Mouse (Mus musculus) CH12.LX (cell line): Measurements from ENCODE around the gene Ovol3. TPM values are rescaled to one million over a fixed set of nuclear protein-coding genes. Genes with fewer than 3 reads are reported as not detected.
A peak's percentile ranks its signal among the peaks of the same experiment; 100 is the strongest.

Experiments used
- DNase-seq: peaks from one replicate; pipeline ENCODE4 v3.0.0-alpha.2; 2013; ENCODE audit errors: extremely low read depth
- H3K27ac ChIP-seq: 2 replicates; pipeline ENCODE4 v1.5.1; 2012; ENCODE audit warnings: low read depth, mild to moderate bottlenecking, control low read depth, moderate library complexity; ENCODE audit not compliant: insufficient read depth
- H3K27me3 ChIP-seq: replicated peaks from 2 replicates; pipeline ENCODE3; 2012; ENCODE audit warnings: inconsistent platforms
- H3K36me3 ChIP-seq, 2 experiments: replicated peaks in 1 of 2; 2 replicates each; pipeline versions ENCODE3 to v1.6.1; 2012; ENCODE audit warnings: inconsistent platforms in 1 of 2, low read length in 1 of 2, mild to moderate bottlenecking in 1 of 2, mixed read lengths in 1 of 2, moderate library complexity in 1 of 2; ENCODE audit not compliant: control insufficient read depth in 1 of 2, insufficient read depth in 1 of 2
- H3K4me1 ChIP-seq, 2 experiments: 2 replicates each; pipeline ENCODE4 v1.6.1; 2012; ENCODE audit warnings: inconsistent platforms in 1 of 2, moderate library complexity in 1 of 2; ENCODE audit not compliant: insufficient read depth in 2 of 2, control insufficient read depth in 1 of 2
- H3K4me2 ChIP-seq: 2 replicates; pipeline ENCODE4 v1.6.1; 2012; ENCODE audit warnings: low read depth, mild to moderate bottlenecking, control low read depth; ENCODE audit not compliant: poor library complexity, insufficient read depth, severe bottlenecking
- H3K4me3 ChIP-seq, 3 experiments: fragments of 150-350 bp in 1 of 3; sonication (generic) in 1 of 3; replicated peaks in 1 of 3; 2 replicates each; pipeline versions ENCODE3 to v1.5.1; 2011 to 2012; ENCODE audit warnings: low read depth in 2 of 3, low read length in 2 of 3, mild to moderate bottlenecking in 2 of 3, moderate library complexity in 2 of 3, control low read depth in 1 of 3, improper control_type of control experiment in 1 of 3, inconsistent platforms in 1 of 3, mixed read lengths in 1 of 3; ENCODE audit not compliant: poor library complexity in 1 of 3
- H3K79me2 ChIP-seq: replicated peaks from 2 replicates; pipeline ENCODE4 v1.6.1; 2012; ENCODE audit warnings: mild to moderate bottlenecking, moderate library complexity; ENCODE audit not compliant: control insufficient read depth, poor library complexity, insufficient read depth, severe bottlenecking; ENCODE audit errors: extremely low read depth
- H3K9ac ChIP-seq: 2 replicates; pipeline ENCODE4 v1.6.1; 2012; ENCODE audit warnings: low read depth, mild to moderate bottlenecking, control low read depth, moderate library complexity; ENCODE audit not compliant: insufficient read depth
- H3K9me3 ChIP-seq: replicated peaks from 2 replicates; pipeline ENCODE3; 2012; ENCODE audit warnings: low read length, inconsistent platforms, mixed read lengths
- BHLHE40 ChIP-seq: IDR thresholded peaks from 2 replicates; pipeline ENCODE4 v1.6.1; 2011; ENCODE audit warnings: mild to moderate bottlenecking, low read depth, low read length, improper control_type of control experiment
- CHD1 ChIP-seq: IDR thresholded peaks from 2 replicates; pipeline ENCODE4 v1.6.1; 2012; ENCODE audit warnings: low read depth, low read length, improper control_type of control experiment, inconsistent platforms
- CHD2 ChIP-seq: IDR thresholded peaks from 2 replicates; pipeline ENCODE4 v1.6.1; 2011; ENCODE audit warnings: low read length, improper control_type of control experiment
- E2F4 ChIP-seq: IDR thresholded peaks from 2 replicates; pipeline ENCODE4 v1.6.1; 2011; ENCODE audit warnings: low read depth, low read length, improper control_type of control experiment; ENCODE audit not compliant: insufficient replicate concordance
- ELF1 ChIP-seq: IDR thresholded peaks from 2 replicates; pipeline ENCODE4 v1.6.1; 2014; ENCODE audit warnings: low read depth, mild to moderate bottlenecking, inconsistent platforms, low read length, improper control_type of control experiment
- GABPA ChIP-seq: IDR thresholded peaks from 2 replicates; pipeline ENCODE4 v1.6.1; 2012; ENCODE audit warnings: low read depth, low read length, improper control_type of control experiment, inconsistent platforms; ENCODE audit not compliant: insufficient replicate concordance
- IRF4 ChIP-seq: IDR thresholded peaks from 2 replicates; pipeline ENCODE4 v1.6.1; 2014; ENCODE audit warnings: low read depth, mild to moderate bottlenecking, inconsistent platforms, low read length, improper control_type of control experiment
- JUND ChIP-seq: conservative IDR thresholded peaks from 2 replicates; pipeline ENCODE4 v1.6.1; 2011; ENCODE audit warnings: low read depth, low read length, improper control_type of control experiment
- KAT2A ChIP-seq: IDR thresholded peaks from 2 replicates; pipeline ENCODE4 v1.6.1; 2012; ENCODE audit warnings: low read length, improper control_type of control experiment, inconsistent platforms; ENCODE audit not compliant: insufficient replicate concordance
- MAX ChIP-seq: IDR thresholded peaks from 2 replicates; pipeline ENCODE4 v1.6.1; 2011; ENCODE audit warnings: low read length, improper control_type of control experiment
- MXI1 ChIP-seq: IDR thresholded peaks from 2 replicates; pipeline ENCODE4 v1.6.1; 2011; ENCODE audit warnings: mild to moderate bottlenecking, low read depth, low read length, improper control_type of control experiment
- NELFE ChIP-seq: IDR thresholded peaks from 2 replicates; pipeline ENCODE4 v1.6.1; 2011; ENCODE audit warnings: low read depth, low read length, improper control_type of control experiment
- PAX5 ChIP-seq: IDR thresholded peaks from 2 replicates; pipeline ENCODE4 v1.6.1; 2012; ENCODE audit warnings: low read length, inconsistent platforms, mixed read lengths
- POLR2A ChIP-seq: IDR thresholded peaks from 2 replicates; pipeline ENCODE4 v1.6.1; 2011; ENCODE audit warnings: low read depth, mild to moderate bottlenecking, improper control_type of control experiment, low read length
- RAD21 ChIP-seq: IDR thresholded peaks from 2 replicates; pipeline ENCODE4 v1.6.1; 2011; ENCODE audit warnings: low read depth, mild to moderate bottlenecking, low read length, improper control_type of control experiment, moderate library complexity
- RCOR1 ChIP-seq: conservative IDR thresholded peaks from 2 replicates; pipeline ENCODE4 v1.6.1; 2012; ENCODE audit warnings: low read depth, mild to moderate bottlenecking, inconsistent platforms, low read length, improper control_type of control experiment
- SIN3A ChIP-seq: IDR thresholded peaks from 2 replicates; pipeline ENCODE4 v1.6.1; 2012; ENCODE audit warnings: low read length, improper control_type of control experiment, inconsistent platforms
- TBP ChIP-seq: conservative IDR thresholded peaks from 2 replicates; pipeline ENCODE4 v1.6.1; 2011; ENCODE audit warnings: low read depth, low read length, improper control_type of control experiment
- ZKSCAN1 ChIP-seq: IDR thresholded peaks from 2 replicates; pipeline ENCODE4 v1.6.1; 2012; ENCODE audit warnings: low read depth, inconsistent platforms, low read length, improper control_type of control experiment, borderline replicate concordance
- ZMIZ1 ChIP-seq: IDR thresholded peaks from 2 replicates; pipeline ENCODE4 v1.6.1; 2012; ENCODE audit warnings: low read depth, mild to moderate bottlenecking, inconsistent platforms, low read length, improper control_type of control experiment
- ZNF384 ChIP-seq: IDR thresholded peaks from 2 replicates; pipeline ENCODE4 v1.6.1; 2012; ENCODE audit warnings: low read depth, low read length, improper control_type of control experiment, inconsistent platforms
- dilution Hi-C: fragments of 300-500 bp; cut with MboI; formaldehyde crosslinking; loops from 2 replicates; pipeline ENCODE4 v1.14.3; 2020; ENCODE audit warnings: low sequenced_read_pairs; ENCODE audit not compliant: extremely low pct_unique_long_range_greater_than_20kb, extremely low pct_ligation_motif_present
- in situ Hi-C: fragments of 300-500 bp; cut with MboI; formaldehyde crosslinking; loops from 3 replicates; pipeline ENCODE4 v1.14.3; 2019; ENCODE audit warnings: low sequenced_read_pairs, low pct_ligation_motif_present, low pct_unique_long_range_greater_than_20kb, mixed read lengths
- polyA plus RNA-seq: library from polyadenylated mRNA; unstranded; fragments of >175 nt; gene quantifications from 2 replicates; pipeline ENCODE4 v1.2.1, GENCODE M21; 2012; ENCODE audit warnings: low read depth; ENCODE audit not compliant: insufficient read length
- total RNA-seq, 2 experiments: library from RNA; depleted of rRNA; stranded (reverse); fragments of 300-350 nt in 1 of 2; fragments of >200 nt in 1 of 2; gene quantifications; 2 replicates each; pipeline ENCODE4 v1.2.3; 2012 to 2014

Ovol3 gene
- total and polyA plus RNA-seq, 3 experiments, result 0.42 to 4.3 (median 2.8) TPM

GRCm38 (mm10) chr7:30280670-30281138, 45.2 kb upstream of the Ovol3 start (continued):
- TF ChIP-seq TBP, result no peak; the same call in 1 of the 2 replicates
- TF ChIP-seq MXI1, result peak; percentile 88
- no peak; the same call in none of the 2 replicates for TF ChIP-seq ZMIZ1
- 0 out of 2 replicates have a peak, but pooled peaks have one; percentile 27 for TF ChIP-seq KAT2A
- peak; percentile 87 for TF ChIP-seq CHD1
- TF ChIP-seq JUND, result no peak
- TF ChIP-seq, all 38 proteins: peak for 17

DNA sequence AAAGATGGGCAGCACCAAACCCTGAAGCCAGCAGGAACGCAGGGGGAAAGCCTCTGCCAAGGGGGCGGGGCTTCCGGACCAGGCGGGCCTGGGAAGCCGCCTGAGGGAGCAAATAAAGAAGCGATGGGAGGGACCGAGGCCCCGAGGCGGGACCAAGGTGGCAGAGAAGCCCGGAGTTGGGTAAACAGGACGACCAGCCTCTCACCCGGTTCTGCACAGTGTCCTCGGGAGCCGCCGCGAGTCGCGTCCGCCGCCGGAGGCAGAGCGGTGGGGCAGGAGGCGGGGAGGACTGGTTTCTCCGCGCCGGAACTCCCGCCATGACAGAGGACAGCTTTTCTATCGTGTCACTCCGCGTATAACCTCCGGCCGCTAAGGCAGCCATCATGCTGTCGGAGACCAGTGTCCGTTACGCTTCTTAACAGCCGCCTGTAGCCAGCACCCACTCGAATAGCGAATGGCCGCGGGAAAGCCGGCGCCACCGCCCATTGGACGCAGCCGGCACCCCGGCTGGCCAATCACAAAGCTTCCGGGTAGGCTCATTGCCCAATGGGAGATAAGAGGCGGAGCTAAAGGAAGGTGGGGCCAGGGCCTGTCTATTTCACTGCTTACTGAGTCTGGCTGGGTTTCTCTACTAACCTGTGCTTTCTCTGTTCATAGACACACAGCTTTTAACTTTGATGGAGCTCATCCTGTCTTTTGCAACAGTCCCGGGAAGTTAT, 44.6 kb upstream of the Ovol3 start, which contains the start of the genes Thap8 and Wdr62:
Thap8 (plus strand) TSS at position 144 of the 719 bp plus-strand sequence.
Wdr62 (minus strand) TSS at position 469 of the 719 bp plus-strand sequence.
- in situ Hi-C loops (no loop called here), dilution Hi-C loops (no loop called here)
- Histone ChIP-seq H3K4me3 (peak within 1 kb of the TSS; percentile 61 to 98 (median 76)), H3K79me2 (peaks cover 5% of the 10 kb centered on the region; the same call in 1 of the 2 replicates), H3K9ac (peak within 1 kb of the TSS; percentile 80), H3K4me2 (peak within 1 kb of the TSS; percentile 83), H3K36me3 (peaks cover 0 to 14% of the 10 kb centered on the region in 2 experiments), H3K4me1 (peaks cover 5 to 29% of the 10 kb centered on the region in 2 experiments), H3K9me3 (no peaks in the 10 kb centered on the region), H3K27ac (peak within 1 kb of the TSS; percentile 97), H3K27me3 (no peaks in the 10 kb centered on the region)
- DNase-seq, result peak; percentile 96
- TF ChIP-seq E2F4 (peak; percentile 77; the same call in 1 of the 2 replicates), IRF4 (0 out of 2 replicates have a peak, but pooled peaks have one; percentile 16), POLR2A (peak; percentile 72), TBP (peak; percentile 92), CHD2 (peak; percentile 88), ELF1 (peak; percentile 84), JUND (no peak), SIN3A (peak; percentile 72), ZNF384 (no peak), PAX5 (no peak), NELFE (peak; percentile 67; the same call in 1 of the 2 replicates)

GRCm38 (mm10) chr7:30279536-30279935, 44.0 kb upstream of the Ovol3 start:
- no peak for DNase-seq
- Histone ChIP-seq H3K9ac (peak overlapping the region; percentile 67; the same call in 1 of the 2 replicates), H3K36me3 (peaks cover 0 to 20% of the 10 kb centered on the region in 2 experiments), H3K27ac (no peak overlapping the region), H3K4me1 (peaks cover 5 to 35% of the 10 kb centered on the region in 2 experiments), H3K9me3 (no peaks in the 10 kb centered on the region), H3K79me2 (peaks cover 5% of the 10 kb centered on the region; the same call in 1 of the 2 replicates), H3K4me3 (peak overlapping the region; percentile 61 to 98 (median 76)), H3K4me2 (peak overlapping the region; percentile 83), H3K27me3 (no peaks in the 10 kb centered on the region)
- in situ Hi-C loops, result no loop called here
- dilution Hi-C loops, result no loop called here
- no peak for TF ChIP-seq RCOR1
- TF ChIP-seq MAX, result peak; percentile 23; the same call in 1 of the 2 replicates
- no peak for TF ChIP-seq GABPA
- no peak for TF ChIP-seq ZKSCAN1
- TF ChIP-seq KAT2A, result no peak
- TF ChIP-seq BHLHE40, result no peak
- no peak for TF ChIP-seq RAD21
- no peak for TF ChIP-seq SIN3A
